Mouse (Mus musculus) limb, embryonic 14.5 days (tissue): Measurements from ENCODE around the gene Disp3. TPM values are rescaled to one million over a fixed set of nuclear protein-coding genes. Genes with fewer than 3 reads are reported as not detected.

Source experiments
- ATAC-seq: fragments of 200-750 bp; cut with Nextera tagmentation; 2 replicates; pipeline ENCODE4 v1.8.0; 2017; ENCODE audit warnings: low read depth, moderate number of reproducible peaks, moderate TSS enrichment; ENCODE audit not compliant: low FRiP score
- DNase-seq: peaks from one replicate; pipeline ENCODE4 v3.0.0-alpha.2; 2015; ENCODE audit warnings: low spot score
- H3K27ac ChIP-seq: fragments of 300-500 bp; sonication (generic); replicated peaks from 2 replicates; pipeline ENCODE4 v1.5.1; 2014; ENCODE audit warnings: low read depth, mild to moderate bottlenecking, low read length, moderate library complexity, mixed read lengths
- H3K27me3 ChIP-seq: fragments of 300-500 bp; sonication (generic); 2 replicates; pipeline ENCODE4 v1.6.1; 2014; ENCODE audit warnings: low read length, mixed read lengths; ENCODE audit not compliant: control insufficient read depth, insufficient read depth
- H3K36me3 ChIP-seq: fragments of 300-500 bp; sonication (generic); 2 replicates; pipeline ENCODE4 v1.6.1; 2014; ENCODE audit warnings: mild to moderate bottlenecking, low read length, moderate library complexity, mixed read lengths; ENCODE audit not compliant: control insufficient read depth, insufficient read depth
- H3K4me1 ChIP-seq: fragments of 300-500 bp; sonication (generic); 2 replicates; pipeline ENCODE4 v1.6.1; 2014; ENCODE audit warnings: antibody characterized with exemption, low read length, mixed read lengths; ENCODE audit not compliant: control insufficient read depth, insufficient read depth
- H3K4me2 ChIP-seq: fragments of 300-500 bp; sonication (generic); replicated peaks from 2 replicates; pipeline ENCODE4 v1.6.1; 2014; ENCODE audit warnings: low read depth, mild to moderate bottlenecking, low read length, moderate library complexity; ENCODE audit not compliant: severe bottlenecking
- H3K4me3 ChIP-seq: fragments of 300-500 bp; sonication (generic); replicated peaks from 2 replicates; pipeline ENCODE4 v1.5.1; 2014; ENCODE audit warnings: low read length
- H3K9ac ChIP-seq: fragments of 300-500 bp; sonication (generic); 2 replicates; pipeline ENCODE4 v1.6.1; 2014; ENCODE audit warnings: mild to moderate bottlenecking, low read depth, low read length, moderate library complexity; ENCODE audit not compliant: severe bottlenecking
- H3K9me3 ChIP-seq: fragments of 300-500 bp; sonication (generic); 2 replicates; pipeline ENCODE4 v1.6.1; 2016; ENCODE audit warnings: low read length; ENCODE audit not compliant: control insufficient read depth
- POLR2A ChIP-seq: fragments of 200-500 bp; IDR thresholded peaks from 2 replicates; pipeline ENCODE4 v1.8.0; 2012; ENCODE audit warnings: inconsistent platforms, mild to moderate bottlenecking, moderate library complexity, borderline replicate concordance; ENCODE audit not compliant: insufficient read depth, insufficient read length; ENCODE audit errors: extremely low read depth
- WGBS: fragments of 180-500 bp; shearing (Covaris S2); extraction: QIAGEN DNeasy Blood & Tissue Kit; methylation state at CpG from one replicate; pipeline ENCODE4 v1.1.7; 2014; 5-methylcytosine and 5-hydroxymethylcytosine counted together
- polyA plus RNA-seq, 2 experiments: library from polyadenylated mRNA; depleted of rRNA in 1 of 2; stranded (reverse) in 1 of 2; unstranded in 1 of 2; fragments of >200 nt; fragmentation: Nextera tagmentation in 1 of 2; extraction: Ambion mirVana in 1 of 2; gene quantifications; 2 replicates each; pipeline versions ENCODE4 v1.2.1 to v1.2.3; 2012 to 2014

The Disp3 gene
- polyA plus RNA-seq, 2 experiments, result 0.34 to 0.47 TPM

DNA sequence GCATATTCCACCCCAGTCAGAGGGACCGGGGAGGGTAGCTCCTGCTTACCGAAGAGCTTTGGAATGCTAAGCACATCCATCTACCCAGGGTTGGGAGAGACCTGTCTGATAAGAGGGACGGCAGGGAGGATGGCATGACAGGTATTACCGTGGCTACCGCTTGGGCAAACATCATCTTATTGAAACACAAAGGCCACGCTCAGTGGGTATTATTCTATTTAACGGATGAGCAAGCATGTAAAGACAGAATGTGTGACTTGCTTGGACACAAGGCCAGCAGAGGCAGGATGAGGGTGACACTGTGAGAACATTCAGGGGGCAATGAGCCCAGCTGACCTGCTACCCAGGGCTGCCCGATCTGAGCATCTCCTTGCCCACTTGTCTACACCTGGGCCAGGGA lies 51.1 kb downstream of the Disp3 start:
- Histone ChIP-seq H3K27ac (no peak overlapping the region), H3K4me3 (no peak overlapping the region), H3K27me3 (no peaks in the 10 kb centered on the region), H3K9me3 (no peaks in the 10 kb centered on the region), H3K36me3 (no peaks in the 10 kb centered on the region), H3K4me1 (no peaks in the 10 kb centered on the region), H3K4me2 (no peak overlapping the region), H3K9ac (no peak overlapping the region)
- 89% methylated on average over 8 of the region's 8 CpGs for WGBS
- DNase-seq, result no peak
- no peak for ATAC-seq
- TF ChIP-seq POLR2A, result no peak

DNA sequence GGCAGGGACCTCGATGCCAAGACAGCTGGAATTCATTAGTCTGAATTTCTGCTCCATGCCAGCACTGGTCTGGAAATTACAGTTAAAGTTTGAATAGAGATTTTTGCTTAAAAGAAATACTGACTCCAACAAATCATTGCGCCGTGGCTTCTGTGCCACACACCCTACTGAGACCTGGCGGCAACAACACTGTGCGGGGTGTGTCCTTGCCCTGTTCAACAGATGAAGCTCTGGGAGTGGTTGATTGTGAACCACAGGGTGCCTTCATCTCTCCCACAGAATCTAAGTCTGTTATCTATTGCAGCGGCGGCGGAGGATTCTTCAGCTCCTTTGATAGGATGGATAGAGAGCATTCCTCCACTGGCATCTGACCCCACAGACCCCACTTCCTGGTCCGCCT lies 54.7 kb downstream of the Disp3 start:
- DNase-seq (no peak), ATAC-seq (no peak)
- Histone ChIP-seq H3K27ac (no peak overlapping the region), H3K4me1 (no peaks in the 10 kb centered on the region), H3K9me3 (no peaks in the 10 kb centered on the region), H3K4me2 (no peak overlapping the region), H3K36me3 (no peaks in the 10 kb centered on the region), H3K4me3 (no peak overlapping the region), H3K27me3 (no peaks in the 10 kb centered on the region), H3K9ac (no peak overlapping the region)
- 67% methylated on average over 9 of the region's 9 CpGs for WGBS
- TF ChIP-seq POLR2A, result no peak

GRCm38 (mm10) chr4:148232615-148233014 lies 55.1 kb downstream of the Disp3 start:
- Histone ChIP-seq H3K4me1 (no peaks in the 10 kb centered on the region), H3K4me2 (no peak overlapping the region), H3K4me3 (no peak overlapping the region), H3K36me3 (no peaks in the 10 kb centered on the region), H3K27ac (no peak overlapping the region), H3K27me3 (no peaks in the 10 kb centered on the region), H3K9ac (no peak overlapping the region), H3K9me3 (no peaks in the 10 kb centered on the region)
- 43% methylated on average over 10 of the region's 10 CpGs for WGBS
- ATAC-seq, result no peak
- no peak for DNase-seq
- no peak for TF ChIP-seq POLR2A

GRCm38 (mm10) chr4:148232124-148232523 lies 55.6 kb downstream of the Disp3 start:
- ATAC-seq, result no peak
- Histone ChIP-seq H3K9ac (no peak overlapping the region), H3K4me1 (no peaks in the 10 kb centered on the region), H3K9me3 (no peaks in the 10 kb centered on the region), H3K36me3 (no peaks in the 10 kb centered on the region), H3K27ac (no peak overlapping the region), H3K4me3 (no peak overlapping the region), H3K27me3 (no peaks in the 10 kb centered on the region), H3K4me2 (no peak overlapping the region)
- WGBS, result 45% methylated on average over 4 of the region's 4 CpGs
- TF ChIP-seq POLR2A, result no peak
- DNase-seq, result no peak

DNA sequence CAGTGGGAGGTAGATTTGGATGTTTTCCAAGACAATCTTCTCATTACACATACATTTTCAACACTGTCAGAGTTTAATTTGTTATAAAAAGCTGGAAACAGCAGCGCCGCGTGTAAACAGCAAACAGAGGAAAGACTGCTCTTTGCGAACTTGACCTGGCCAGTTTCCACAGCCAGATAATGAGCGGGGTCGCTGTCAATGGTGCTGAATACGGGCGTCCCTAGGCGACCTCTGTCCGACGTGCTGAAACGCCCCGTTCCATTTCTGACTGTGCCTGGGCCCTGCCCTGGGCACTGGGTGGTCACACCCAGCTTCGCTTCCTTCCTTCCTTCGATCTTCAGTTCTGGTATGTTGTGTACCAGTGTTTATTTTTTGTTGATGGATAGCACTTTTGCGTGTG lies 58.1 kb downstream of the Disp3 start:
- H3K27me3 ChIP-seq, result no peaks in the 10 kb centered on the region
- H3K4me1 ChIP-seq, result no peaks in the 10 kb centered on the region
- no peak overlapping the region for H3K4me2 ChIP-seq
- 7% methylated on average over 16 of the region's 16 CpGs for WGBS
- DNase-seq (peak; percentile 80), ATAC-seq (no peak)
- no peaks in the 10 kb centered on the region for H3K9me3 ChIP-seq
- no peaks in the 10 kb centered on the region for H3K36me3 ChIP-seq
- no peak overlapping the region for H3K9ac ChIP-seq
- no peak overlapping the region for H3K4me3 ChIP-seq
- H3K27ac ChIP-seq, result no peak overlapping the region
- TF ChIP-seq POLR2A, result no peak

DNA sequence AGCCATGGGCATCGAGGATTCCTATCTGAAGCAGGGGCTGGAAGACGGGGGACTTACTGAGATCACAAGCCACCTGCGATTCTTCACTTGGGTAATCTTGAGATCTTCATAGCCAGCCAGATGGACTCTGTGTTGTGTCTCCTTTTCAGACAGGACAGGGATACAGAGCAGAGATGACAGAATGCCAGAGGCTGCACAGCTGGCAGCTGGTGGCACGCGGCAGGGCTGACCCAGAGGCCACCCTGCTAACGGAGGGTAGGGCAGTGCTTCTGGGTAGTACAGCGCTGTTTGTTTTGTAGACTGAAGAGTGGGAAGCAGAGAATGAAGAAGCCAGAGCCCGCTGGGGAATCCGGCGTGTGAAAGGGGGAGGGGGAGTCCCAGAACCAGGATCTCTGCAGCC lies 64.8 kb downstream of the Disp3 start:
- Histone ChIP-seq H3K27me3 (peaks cover 14% of the 10 kb centered on the region; the same call in 1 of the 2 replicates), H3K36me3 (no peaks in the 10 kb centered on the region), H3K9ac (no peak overlapping the region), H3K9me3 (no peaks in the 10 kb centered on the region), H3K4me3 (no peak overlapping the region), H3K4me2 (no peak overlapping the region), H3K27ac (no peak overlapping the region), H3K4me1 (no peaks in the 10 kb centered on the region)
- DNase-seq (no peak), ATAC-seq (no peak)
- WGBS, result 44% methylated on average over 10 of the region's 10 CpGs
- TF ChIP-seq POLR2A, result no peak
